Mouse (Mus musculus) frontal cortex, postnatal 36 days (tissue): ENCODE results near the gene Sesn1.
"Not testable (repeated sequence)": the region's sequence is repeated elsewhere in the genome, so short reads cannot be mapped to it uniquely, and the experiment has no call there.

ENCODE experiments used
- DNase-seq, 2 experiments: peaks; one replicate each; pipeline ENCODE4 v3.0.0; 2022; ENCODE audit warnings: low spot score in 2 of 2

The Sesn1 gene

DNA sequence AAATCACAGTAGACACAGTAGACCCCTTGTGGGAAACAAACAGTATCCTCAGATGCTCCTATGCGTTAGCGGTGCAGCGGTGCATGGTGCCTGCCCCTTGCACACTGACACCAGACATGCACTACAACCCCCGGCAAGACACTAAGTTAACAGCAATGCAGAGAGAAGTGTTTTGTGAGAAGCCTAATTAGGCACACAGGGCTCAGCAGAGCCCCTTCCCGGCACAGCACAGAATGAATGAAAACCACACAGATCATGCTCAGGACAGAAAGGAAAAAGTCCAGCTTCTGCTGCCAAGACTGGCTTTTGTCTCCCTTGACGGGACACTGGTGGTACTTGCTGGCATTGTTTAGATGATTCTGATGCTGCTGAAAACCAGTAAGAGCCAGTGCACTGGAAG is 99.2 kb downstream of the Sesn1 start:
- no peak for DNase-seq

DNA sequence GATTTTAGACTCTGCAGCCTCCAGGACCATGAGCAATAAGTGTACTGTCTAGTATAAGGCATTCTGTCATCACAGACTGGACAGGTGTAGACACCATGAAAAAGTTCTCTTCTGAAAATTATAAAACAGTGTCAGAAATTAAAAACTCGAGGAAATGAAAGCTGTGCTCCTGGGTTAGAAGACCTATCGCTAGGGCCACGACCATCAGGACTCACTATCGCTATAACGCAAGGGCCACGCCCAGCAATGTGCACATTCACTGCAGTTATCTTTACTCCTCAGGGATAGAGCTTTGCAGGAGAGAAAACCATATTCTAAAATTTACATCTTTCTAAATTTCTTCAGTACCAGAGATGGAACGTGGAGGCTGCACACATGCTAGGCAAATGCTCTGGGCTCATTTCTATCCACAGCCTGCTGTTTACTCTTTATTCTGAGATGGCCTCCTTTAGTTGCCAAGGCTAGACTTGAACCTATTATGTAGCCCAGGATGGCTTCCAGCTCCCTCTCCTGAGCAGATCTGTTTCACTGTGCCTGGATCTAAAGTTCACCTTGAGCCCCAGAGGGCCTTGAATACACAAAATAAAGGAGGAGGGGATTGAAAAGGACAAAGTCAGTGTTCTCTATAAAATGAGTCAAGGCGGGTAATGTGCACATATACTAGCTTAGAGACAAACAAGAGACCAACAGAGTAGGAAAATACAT is 102.7 kb downstream of the Sesn1 start:
- no peak for DNase-seq

DNA sequence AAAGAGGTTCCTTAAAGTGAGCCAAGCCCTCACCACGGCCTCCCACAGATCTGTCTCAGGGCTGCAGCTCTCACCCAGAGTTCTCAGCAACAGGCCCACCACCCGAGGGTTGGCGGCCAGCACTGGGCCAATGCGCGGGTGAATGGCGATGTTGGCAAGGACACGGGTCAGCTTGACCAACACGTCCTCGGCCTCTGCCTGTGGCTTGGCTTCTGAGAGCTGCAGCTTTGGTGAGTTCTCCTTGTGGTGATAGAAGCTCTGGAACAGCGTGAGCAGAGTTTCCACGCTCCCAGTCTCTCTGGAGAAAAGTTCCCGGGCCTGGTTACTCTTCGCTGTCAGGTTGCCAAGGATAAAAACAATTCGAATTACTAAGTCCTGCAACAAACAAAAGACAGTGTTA is 117.0 kb downstream of the Sesn1 start:
- no peak for DNase-seq

DNA sequence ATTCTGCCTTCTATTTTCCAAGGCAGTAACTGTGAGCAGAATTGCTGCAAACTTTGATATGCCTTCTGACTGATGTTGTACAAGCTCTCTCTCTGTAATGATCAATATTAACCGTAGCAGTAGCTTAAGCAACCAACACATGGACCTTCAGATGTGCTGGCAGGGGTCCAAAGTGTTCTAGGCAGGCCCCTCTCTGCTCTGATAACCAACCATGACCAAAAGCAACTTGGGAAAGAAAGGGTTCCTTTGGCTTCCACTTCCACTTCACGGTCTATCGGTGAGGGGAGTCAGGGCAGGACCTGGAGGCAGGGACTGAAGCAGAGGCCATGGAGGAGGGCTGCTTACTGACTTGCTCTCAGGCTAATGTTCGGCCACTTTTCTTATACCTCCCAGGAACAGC is 121.2 kb downstream of the Sesn1 start:
- no peak for DNase-seq

DNA sequence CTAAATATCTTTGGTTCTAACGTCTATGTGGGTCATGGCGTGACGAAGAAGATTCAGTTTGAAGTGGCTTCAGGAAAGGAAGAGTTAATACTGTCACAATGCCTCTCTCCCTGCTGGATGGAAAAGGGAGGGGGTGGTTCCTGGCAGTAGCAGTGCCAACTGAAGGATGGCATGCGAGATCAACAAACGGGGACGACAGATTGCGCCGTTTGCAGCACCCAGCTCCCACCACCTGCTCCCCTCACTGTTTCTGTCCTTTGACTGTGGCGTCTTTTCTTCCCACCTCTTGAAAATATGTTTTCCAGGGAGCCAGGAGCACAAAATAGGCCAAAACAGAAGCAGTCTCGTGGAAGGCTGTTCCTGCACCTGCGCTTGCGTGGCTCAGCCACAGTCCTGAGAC is 122.2 kb downstream of the Sesn1 start:
- DNase-seq, result peak; percentile 75 to 87

DNA sequence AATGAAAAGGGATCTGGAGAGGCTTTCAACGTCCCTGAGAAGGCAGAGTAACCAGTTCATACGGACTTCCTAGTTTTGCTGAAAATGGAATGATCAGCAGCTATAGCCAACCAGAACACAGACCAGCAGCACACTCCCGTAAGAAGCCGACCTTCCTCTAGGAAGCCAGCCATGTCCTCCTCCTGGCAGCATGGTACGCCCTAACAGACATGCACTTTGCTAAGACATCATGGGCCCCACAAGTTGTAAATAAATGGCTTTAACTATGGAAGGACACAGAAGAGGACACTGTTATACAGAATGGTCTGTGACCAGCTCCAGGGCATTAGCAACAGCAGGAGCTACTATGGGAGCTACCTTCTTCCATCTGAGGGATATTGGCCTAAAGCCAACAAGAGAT is 123.2 kb downstream of the Sesn1 start:
- no peak for DNase-seq

DNA sequence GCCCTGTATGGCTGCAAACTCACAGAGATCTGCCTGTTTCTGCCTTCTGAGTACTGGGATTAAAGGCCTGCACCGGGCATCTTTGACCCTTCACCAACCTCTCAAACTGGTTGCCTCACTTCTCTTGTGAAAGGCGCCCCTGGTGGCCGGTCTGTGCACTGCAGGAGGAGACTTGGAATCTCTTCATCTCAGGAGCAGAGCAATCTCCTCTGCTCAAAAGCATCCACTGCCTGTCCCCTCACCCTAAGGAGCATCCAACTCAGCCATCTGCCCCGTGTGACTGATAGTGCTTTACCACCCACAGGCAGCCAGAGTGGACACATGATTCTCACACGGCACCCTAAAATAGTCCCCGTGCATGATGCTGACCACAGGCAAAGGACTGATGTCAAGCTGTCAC is 123.8 kb downstream of the Sesn1 start:
- DNase-seq, result peak in 1 of 2 experiments; percentile 56

DNA sequence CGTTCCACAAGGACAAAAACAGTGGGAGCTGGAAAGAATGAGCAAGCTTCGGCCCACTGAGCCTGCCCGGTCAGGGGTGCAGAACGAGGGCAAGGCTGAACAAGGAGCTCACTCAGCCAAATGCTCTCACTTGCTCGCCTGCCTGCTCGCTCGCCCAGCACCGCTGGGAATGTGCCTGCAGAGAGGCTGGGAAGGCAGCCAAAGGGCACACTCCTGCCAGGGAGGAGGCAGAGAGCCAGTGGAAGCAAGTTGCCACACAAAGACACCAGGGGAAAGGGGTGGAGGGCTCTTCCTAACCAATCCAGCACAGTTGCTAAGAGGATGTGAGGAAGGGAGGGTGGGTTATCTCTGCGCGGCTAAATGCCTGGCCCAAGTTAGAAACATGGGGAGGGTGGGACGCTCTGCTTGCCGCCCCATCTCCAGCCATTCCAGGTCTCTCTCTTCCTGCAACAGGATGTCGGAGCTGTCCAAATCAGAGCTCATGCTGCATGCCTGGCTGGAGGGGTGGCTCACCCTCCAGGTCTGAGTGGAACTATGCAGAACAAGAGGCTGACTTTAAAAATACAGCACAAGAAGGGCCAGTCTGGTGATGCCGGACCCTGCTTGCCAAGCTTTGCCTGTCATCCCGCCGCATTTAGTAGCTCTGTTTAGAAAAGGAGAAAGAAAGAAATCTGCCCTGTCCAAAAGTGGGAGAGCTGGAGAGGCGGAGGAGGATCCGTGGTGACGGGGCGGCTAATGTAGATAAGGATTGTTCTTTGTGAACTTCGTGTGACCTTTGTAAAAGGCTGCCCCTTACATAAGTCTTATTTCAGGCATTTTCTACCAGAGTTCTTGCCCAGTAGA is 125.1 kb downstream of the Sesn1 start:
- peak; percentile 86 to 87 for DNase-seq

DNA sequence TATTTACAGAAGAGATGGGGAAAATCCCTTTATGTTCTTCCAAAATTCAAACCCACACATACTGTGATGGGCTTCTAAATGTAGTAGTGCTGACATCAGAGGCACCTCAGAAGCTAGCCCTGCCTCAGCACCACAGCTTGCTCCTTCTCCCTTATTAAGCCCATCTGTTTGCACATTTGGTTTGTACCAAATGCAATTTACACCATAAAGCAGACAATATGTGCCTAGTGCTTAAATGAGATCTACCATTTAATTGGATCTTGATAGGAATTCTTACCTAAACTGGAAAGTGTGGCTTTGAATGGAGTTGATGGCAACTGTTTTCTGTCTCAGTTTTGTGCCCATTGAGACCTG is 125.7 kb downstream of the Sesn1 start:
- DNase-seq, result peak in 1 of 2 experiments; percentile 72

DNA sequence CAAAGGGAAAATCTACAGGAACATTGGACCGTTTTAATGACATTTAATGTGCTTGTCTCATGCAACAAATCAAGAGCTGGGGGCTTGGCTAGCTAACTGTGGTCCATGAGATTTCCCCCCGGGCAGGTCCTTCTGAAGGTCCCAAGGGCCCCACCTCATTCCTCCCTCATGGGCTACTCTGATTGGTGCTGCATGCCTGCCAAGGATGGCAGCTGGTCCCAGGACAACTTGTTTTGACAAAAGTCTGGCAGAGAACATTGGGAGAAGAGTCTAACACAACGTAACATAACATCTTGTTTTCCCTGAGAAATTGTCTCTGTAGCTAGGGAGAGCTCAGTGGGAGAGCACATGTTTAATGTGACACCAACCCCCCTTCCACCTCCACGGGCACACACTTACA is 126.4 kb downstream of the Sesn1 start:
- DNase-seq, result peak in 1 of 2 experiments; percentile 35

DNA sequence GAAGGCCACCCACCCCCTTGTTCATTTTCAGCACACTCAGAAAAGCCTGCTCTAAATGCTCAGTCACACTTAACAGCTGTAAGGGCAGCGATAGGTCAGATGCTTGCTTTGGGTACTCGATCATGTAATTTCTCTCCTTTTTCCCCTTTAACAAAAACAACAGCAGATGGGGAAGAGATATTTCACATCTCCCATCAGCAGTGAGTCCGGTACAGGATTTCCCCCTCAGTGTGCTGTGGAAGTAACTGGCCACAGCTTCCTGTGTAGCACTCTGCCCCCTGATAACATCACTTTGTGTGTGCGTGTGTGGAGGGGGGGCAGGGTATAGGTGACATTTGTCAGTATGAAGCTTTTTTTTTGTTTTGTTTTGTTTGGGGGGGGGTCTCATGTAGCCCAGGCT is 127.4 kb downstream of the Sesn1 start:
- DNase-seq, result no peak

DNA sequence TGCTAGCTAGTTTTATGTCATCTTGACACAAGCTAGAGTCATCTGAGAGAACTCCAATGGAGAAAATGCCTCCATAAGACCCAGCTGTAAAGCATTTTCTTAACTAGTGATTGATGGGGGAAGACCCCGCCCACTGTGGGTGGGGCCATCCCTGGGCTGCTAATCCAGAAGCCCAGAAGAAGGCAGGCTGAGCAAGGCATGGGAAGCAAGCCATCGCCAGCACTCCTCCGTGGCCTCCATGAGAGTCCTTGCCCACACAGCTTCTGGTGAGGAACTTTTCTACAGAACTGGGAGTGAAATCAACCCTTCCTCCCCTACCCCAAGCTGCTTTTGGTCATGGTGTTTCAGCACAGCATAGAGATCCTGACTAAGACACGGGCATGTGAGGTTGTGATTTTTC is 129.4 kb downstream of the Sesn1 start:
- peak; percentile 21 to 29 for DNase-seq

DNA sequence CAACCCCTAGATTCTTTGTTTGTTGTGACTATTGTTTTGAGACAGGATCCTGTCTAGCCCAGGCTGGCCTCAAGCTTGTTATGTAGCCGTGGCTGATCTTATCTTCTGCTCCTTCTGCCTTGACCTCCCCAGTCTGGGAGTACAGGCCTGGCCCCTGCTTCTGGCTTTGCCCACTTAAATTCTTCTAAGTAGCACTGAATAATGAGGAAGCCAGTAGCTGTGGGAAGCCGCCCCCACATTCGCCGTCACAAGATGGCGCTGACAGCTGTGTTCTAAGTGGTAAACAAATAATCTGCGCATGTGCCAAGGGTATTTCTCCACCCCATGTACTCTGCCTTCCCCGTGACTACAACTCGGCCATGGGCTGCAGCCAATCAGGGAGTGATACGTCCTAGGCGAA is 142.6 kb downstream of the Sesn1 start:
- not testable (repeated sequence) for DNase-seq

DNA sequence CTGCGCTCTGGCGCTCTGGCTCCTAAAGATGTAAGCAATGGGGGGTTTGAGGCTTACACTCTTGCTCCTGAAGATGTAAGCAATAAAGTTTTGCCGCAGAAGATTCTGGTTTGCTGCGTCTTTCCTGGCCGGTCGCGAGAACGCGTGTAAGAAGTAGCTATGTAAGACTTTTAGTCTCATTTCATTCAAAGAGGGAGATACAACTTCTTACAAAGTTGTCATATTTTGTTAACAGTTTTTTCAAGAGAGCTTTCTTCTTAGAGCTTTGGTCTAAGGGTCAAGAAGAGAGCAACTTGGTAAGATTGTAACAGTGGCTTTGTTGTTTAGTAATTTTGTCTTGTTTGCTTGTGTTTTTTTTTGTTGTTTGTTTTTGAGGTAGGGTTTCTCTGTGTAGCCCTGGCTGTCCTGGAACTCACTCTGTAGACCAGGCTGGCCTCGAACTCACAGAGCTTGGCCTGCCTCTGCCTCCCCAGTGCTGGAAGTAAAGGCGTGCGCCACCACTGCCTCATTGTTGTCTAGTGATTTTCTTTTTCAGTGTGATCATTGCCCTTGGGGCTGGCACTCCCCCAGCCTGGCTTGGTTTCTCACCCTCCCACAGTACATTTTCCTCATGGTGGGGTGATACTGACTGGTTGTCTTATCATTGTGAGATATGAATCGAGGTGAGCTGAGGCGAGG is 143.3 kb downstream of the Sesn1 start:
- no peak for DNase-seq

DNA sequence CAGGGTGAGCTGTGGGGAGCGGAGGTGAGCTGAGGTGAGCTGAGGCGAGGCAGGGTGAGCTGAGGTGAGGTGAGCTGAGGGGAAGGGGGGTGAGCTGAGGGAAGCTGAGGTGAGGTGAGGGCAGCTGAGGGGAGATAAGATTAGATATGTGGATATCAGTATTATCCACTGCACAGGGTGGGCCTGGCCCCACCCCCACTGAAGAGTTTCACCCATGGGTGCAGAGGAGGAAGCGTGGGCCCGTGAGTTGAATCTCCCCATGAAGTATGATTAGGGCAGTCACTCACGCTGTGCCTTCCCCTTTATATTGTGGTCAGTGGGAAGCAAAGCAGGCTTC is 143.8 kb downstream of the Sesn1 start:
- DNase-seq, result no peak

DNA sequence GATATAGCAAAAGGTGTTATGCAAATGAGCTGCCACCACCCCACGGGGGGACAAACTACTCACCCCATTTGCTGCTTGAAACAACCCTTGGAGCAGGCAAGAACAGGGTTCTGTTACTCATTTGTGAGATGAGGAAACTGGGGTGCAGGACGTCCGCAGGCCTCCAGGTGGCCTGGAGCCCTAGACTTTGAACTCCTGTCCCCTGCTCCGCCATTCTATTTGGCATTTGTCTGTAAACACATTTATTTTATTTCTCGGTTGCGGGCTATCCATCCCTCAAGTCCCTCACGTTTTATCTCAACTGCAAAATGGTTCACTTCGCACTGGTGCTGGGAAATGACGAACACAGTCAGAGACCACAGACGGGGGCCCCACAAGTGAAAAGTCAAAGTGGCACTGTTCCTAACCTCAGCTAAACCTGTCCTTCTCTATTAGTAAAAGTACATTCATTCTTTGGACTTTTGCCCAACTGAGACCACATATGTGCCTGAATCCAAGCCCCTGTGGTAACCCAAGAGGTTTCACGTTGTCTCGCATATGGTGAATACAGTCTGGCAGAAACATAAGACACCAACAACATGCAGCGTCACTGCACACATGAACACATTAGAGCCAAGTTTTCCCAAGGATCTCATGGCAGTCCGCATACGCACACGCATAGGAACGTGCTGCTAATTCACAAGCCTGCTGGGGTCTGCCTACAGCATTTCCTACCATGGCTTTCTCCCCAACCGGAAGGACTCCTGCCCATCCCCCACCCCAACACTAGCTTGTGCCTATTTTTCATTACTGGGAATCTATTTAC is 147.9 kb downstream of the Sesn1 start:
- DNase-seq, result no peak
